Mouse (Mus musculus): ENCODE data around the gene Ski. TPM values are rescaled to one million over a fixed set of nuclear protein-coding genes. Genes with fewer than 3 reads are reported as not detected.

Ski gene
- polyA plus RNA-seq, 1 experiment from 2014 or later = 11.0 TPM

Other genes with a start within 250 kb of the Ski start
- 0.43 and 2.4 TPM in 2 replicates for gene Plch2, start 165.8 kb downstream of the Ski start, polyA plus RNA-seq (2015; fragmentation: Nextera tagmentation; extraction: Ambion mirVana)
- gene Pex10, start 155.6 kb downstream of the Ski start, polyA plus RNA-seq (2015; fragmentation: Nextera tagmentation; extraction: Ambion mirVana) = 16.3 and 18.6 TPM in 2 replicates
- 117 and 120 TPM in 2 replicates for gene Rer1, start 136.2 kb downstream of the Ski start, polyA plus RNA-seq (2015; fragmentation: Nextera tagmentation; extraction: Ambion mirVana)
- 1.9 and 2.5 TPM in 2 replicates for gene Morn1, start 136.0 kb downstream of the Ski start, polyA plus RNA-seq (2015; fragmentation: Nextera tagmentation; extraction: Ambion mirVana)
- gene Faap20, start 27.2 kb upstream of the Ski start, polyA plus RNA-seq (2015; fragmentation: Nextera tagmentation; extraction: Ambion mirVana) = 64.7 and 67.7 TPM in 2 replicates
- 6.3 and 7.3 TPM in 2 replicates for gene Prkcz, start 138.8 kb upstream of the Ski start, polyA plus RNA-seq (2015; fragmentation: Nextera tagmentation; extraction: Ambion mirVana)
- 0.06 TPM in 1 of 2 replicates, not detected in the other for gene Gabrd, start 175.5 kb upstream of the Ski start, polyA plus RNA-seq (2015; fragmentation: Nextera tagmentation; extraction: Ambion mirVana)
- 0.60 and 0.82 TPM in 2 replicates for gene Cfap74, start 186.6 kb upstream of the Ski start, polyA plus RNA-seq (2015; fragmentation: Nextera tagmentation; extraction: Ambion mirVana)
- gene Tmem52, start 246.5 kb upstream of the Ski start, polyA plus RNA-seq (2015; fragmentation: Nextera tagmentation; extraction: Ambion mirVana) = not detected in 2 replicates